Mouse (Mus musculus) thymus, postnatal 10 days (tissue): ENCODE data around the gene Abcc3.
A peak's percentile ranks its signal among the peaks of the same experiment; 100 is the strongest.

Experiments
- DNase-seq, 2 experiments: peaks; one replicate each; pipeline ENCODE4 v3.0.0; 2021; ENCODE audit warnings: low spot score in 2 of 2

Gene Abcc3

GRCm38 (mm10) chr11:94351094-94351493, 41.7 kb downstream of the Abcc3 start:
- DNase-seq = no peak

DNA sequence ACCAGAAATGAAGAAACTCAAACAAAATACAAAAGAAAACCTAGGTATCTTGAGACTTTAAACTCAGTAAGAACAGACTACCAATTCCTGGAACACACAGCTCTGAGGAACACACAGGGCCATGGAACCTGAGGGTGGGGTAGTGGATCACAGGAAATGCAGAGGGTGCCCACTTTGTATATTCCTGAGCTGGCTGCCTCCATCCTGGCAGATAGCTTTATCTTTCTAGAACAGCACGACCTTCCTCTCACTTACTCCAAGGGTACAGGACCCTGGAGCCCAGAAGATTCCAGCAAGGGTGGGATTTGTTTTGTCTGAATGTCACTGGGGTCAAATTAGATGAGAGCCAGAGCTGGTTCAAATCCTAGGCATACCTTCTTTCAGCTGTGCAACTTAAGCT, 42.5 kb downstream of the Abcc3 start:
- no peak for DNase-seq

- DNase-seq = no peak
These were observed 43.0 kb downstream of the Abcc3 start for GRCm38 (mm10) chr11:94349839-94350238.

DNA sequence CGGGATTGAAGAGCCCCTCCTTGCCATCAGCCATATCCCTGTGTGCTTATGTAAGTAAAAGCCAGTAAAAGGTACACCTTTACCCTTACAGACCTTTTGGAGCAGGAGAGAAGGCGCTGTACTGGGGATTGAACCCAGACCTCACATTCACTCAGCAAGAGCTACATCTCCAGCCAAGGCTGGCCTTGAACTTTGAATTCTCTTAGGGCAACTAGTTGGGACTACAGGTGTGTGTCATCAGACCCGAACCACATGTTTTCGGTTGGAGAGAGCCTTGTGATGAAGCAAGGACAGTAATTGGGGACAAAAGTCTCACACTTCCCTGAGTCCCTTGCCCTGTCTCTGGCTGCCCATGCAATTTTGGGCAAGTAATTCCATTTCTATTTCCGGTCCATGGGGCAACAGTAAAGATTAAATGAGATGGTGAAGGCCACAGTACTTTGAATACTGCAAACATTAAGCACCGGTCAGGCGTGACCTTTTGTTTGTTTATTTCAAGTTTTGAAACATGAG, 45.7 kb downstream of the Abcc3 start:
- DNase-seq = no peak

DNA sequence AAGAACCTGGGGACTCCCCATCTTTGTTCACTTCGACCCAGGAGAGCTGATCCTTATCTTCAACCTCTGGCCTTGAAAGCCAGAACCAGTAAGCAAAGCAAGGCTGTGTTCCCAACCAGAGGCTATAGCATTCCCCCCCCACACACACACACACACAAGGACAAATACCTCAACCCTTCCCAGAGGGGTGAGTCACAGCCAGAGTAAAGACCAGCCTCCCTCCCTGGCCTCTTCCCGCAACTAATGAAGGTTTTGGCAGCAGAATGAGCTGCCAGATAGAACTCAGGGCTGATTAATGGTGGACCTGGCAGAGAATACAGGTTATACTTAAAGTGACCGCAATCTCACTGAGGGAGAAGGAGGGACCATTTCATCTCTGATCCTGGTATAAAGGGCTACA, 46.2 kb downstream of the Abcc3 start:
- DNase-seq = no peak

- DNase-seq = no peak
These were observed 46.9 kb downstream of the Abcc3 start for GRCm38 (mm10) chr11:94345926-94346325.

DNA sequence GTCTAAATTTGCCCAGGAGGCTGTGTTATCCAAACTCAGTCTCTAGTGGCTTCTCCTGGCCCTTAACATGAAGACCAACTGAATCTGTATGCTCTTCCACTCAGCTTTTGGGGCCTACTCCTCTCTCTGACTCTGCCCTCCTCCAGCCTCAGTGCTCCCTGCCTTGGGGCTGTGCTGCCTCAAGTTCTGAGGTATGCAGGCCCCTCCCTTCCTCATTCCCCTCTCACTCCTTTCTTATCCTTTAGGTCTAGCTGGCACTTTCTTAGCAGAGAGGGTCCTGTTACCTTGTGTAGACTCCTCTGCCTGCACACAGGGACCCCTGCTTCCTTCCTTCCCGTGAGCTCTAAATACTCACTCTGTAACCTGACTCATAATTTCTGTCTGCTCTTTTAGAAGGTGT, 48.3 kb downstream of the Abcc3 start:
- DNase-seq = no peak

DNA sequence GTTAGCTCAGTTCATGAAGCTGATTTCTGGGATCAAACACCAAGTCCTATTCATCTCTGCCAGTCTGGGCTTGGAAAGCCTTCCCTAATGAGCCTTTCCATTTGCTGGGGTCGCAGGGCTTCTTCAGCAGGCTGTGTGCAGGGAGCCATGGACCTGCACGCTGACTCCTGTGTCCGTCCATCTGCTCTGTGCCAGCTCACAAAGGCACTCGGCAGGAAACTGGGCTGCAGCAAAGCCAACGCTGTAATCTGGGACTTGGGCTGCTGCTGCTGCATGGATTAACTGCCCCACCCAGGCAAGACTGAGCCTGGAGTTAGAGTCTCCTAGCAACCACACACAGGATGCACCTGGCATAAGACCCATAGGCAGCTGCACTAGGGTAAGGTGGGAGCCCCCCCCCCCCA, 48.8 kb downstream of the Abcc3 start:
- peak; percentile 32 to 48 for DNase-seq

DNA sequence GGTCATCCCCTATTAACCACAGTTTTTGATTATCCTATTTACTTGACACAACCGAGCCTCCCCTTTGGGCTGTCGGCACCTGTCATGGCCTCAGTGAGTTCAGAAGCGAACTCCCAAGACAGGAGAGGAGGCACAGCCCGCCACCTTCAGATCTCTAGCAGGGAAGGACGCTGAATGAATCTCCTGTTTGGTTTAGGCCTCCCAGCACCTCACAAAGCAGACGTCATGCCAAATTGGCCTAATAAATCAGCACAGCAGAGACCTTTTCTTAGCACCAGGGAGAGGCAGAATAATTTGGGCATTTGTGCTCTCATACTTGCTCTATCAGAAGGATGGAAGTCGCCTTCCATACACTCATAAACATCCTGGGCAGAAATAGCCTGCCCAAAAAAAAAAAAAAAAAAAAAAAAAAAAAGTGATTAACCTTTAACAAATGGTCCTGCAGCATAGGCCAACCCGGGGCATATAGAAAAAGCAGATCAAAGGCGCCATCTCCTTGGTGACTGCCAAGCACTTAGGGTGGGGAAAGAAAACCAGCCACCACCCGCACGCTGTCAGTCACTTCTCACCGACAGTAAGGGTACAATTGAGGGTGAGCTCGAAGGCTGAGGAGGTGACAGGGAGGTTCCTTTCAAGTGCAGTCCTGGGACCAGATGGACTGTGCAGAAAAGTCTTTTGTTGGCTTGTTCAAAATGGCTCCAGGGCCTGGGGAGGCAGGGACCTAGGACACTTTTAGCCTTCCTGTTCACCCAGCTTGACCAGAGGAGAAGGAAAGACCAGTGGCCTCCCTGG, 50.5 kb downstream of the Abcc3 start:
- DNase-seq = no peak

DNA sequence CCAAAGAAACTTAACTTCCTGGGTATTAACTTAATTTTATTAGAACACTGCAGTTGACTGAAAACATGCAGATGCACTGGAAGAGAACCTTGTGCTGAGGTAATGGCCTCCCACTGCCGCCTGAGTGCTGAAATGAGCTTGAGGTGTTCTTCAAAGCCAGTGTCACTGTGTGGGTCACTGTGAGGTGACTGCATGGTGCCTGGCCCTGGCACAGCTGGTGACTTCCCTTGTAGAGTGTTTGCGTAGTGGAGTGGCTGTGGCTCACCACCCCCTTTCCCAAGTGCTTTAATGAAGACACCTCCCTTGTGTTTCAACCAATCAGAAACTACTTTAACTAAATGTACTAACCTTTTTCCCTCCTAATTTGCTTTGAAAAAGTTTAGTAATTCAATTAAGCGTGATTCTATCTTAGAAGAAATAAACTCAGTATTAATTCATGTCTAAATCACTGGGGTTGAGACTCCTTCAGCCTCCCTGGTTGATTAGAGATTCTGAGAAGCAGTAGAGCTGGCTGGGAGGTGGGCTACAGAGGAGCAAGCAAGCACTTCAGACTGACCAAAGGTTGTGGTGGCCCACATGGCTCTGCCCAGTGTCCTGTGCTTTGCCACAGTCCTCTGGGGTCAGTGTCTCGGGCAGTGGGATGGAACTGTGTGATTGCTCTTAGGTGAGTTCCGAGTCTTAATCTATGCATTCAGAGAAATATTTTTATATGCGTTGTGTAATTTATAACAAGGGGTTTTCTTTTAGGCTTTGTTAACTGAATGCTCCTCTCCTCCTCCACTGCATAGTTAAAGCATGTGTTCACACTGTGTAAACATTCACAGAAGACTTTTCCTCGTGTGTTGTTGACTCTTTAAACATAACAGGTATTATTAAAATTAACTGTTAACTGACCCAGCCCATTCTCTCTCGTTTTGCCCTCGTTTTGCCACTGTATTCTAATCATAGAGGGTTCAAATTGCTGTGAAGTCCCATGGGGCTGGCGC, 51.6 kb downstream of the Abcc3 start:
- no peak for DNase-seq

- DNase-seq = peak in 1 of 2 experiments; percentile 59
These were observed 52.8 kb downstream of the Abcc3 start for GRCm38 (mm10) chr11:94339732-94340585.

GRCm38 (mm10) chr11:94338347-94338746, 54.5 kb downstream of the Abcc3 start:
- DNase-seq = no peak

DNA sequence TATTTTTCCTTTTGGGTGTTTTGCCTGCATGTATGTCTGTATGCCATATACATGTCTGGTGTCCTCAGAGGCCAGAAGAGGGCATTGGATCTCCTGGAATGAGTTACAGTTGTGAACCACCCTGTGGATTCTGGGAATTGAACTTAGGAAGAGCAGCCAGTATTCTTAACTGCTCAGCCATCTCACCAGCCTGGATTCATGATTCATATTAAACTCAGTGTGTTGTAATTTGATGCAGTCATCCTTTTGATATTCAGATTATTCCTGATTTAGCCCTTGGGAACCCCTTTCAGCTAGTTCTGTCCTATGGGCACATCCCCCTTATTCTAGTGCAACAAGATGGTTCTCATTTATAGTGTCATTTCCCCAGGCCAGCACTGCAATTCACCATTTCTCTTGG, 56.2 kb downstream of the Abcc3 start:
- no peak for DNase-seq

DNA sequence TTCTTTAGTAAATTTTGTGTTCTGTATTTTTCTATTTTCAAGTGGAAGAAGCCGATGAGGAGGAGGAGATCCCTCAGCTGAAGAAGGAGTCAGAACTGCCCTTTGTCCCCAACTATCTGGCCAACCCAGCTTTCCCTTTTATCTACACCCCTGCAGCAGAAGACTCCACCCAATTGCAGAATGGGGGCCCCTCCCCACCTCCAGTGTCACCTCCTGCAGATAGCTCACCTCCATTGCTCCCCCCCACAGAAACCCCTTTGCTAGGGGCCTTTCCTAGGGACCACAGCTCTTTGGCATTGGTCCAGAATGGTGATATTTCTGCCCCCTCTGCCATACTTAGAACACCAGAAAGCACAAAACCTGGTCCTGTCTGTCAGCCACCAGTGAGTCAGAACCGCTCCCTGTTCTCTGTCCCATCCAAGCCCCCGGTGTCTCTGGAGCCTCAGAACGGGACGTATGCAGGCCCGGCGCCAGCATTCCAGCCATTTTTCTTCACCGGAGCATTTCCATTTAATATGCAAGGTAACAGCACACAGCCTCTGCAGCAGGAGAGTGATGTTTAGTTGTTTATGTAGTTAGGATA, 58.3 kb downstream of the Abcc3 start:
- no peak for DNase-seq

DNA sequence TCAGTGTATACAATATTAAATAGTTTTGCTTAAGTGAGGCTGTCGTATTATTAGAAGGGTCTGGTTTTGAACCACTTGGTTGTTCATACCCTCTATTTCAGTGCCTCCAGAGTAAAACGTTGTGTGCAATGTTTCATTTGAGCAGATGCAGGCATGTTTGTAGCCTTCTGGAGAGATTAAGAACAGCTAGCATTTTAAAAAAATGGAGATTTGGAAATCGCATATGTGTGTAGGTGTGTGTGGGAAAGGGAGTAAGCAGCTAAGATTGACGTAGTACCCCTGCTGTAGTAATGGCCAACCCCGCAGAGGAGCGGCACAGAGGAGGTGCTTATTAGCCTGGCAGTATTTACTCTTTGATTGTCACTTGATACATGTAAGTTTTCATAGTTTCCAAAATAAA, 60.1 kb downstream of the Abcc3 start:
- DNase-seq = no peak

DNA sequence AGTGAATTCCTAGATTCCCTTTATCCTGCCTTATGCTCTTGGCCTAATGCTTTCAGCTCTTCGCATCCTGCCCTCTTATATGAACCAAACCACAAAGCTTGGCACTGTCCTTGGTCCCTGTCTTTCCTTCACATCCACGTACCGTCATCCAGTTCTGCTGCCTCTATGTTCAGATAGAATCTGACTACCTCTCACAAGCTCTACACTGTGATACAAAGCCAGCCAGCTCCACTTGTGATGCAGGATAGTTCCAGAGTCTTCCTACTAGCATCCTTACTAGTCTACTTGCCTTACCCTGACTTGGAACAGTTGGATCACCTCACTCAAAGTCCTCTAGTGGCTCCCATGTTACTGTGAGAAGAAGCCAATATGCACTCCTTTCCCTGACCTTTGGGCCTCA, 62.6 kb downstream of the Abcc3 start:
- DNase-seq = no peak

GRCm38 (mm10) chr11:94329270-94329891, 63.4 kb downstream of the Abcc3 start:
- peak in 1 of 2 experiments; percentile 36 for DNase-seq

- no peak for DNase-seq
These were observed 64.2 kb downstream of the Abcc3 start for GRCm38 (mm10) chr11:94328644-94329025.

DNA sequence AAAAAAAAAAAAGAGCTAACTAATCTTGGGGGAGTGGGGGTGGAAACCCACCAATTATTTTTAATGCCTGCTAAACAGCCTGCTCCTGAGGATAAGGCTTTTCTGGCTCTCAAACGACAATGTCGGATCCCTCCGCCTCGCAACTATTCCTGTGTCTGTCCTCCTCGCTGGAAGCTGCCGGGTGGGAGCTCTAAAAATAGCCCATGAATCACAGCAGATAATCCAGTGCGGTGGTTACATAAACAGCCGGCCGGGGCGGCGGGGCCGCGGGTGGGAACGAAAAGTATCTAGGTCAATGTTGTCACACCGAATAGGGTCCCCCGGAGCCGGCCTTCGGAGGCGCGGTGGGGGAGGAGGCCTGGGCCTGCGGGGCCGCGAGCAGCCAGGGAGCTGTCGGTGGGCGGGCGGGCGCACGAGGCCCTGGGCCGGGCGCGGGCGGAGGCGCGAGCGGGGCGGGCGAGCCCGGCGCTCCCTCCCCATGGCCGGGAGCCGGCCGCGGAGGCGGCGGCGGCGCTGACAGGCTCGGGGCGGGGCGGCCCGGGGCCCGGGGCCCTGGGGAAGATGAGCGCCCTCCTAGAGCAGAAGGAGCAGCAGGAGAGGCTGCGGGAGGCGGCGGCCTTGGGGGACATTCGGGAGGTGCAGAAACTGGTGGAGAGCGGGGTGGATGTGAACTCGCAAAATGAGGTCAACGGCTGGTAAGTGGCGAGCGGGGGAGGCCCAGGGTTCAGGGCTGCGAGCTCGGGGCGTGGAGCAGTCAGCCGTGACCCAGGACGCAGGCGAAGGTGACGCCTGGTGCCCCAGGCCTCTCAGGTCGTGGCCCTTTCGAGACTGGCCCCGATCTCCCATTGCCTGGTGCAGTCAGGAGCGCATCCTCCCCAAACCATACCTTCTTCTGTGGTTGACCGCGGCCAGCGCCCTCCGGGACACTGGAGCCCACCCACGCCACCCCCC, 64.8 kb downstream of the Abcc3 start, which contains the start of gene Ankrd40:
Gene Ankrd40 (plus strand): TSS at position 309 of the 951 bp plus-strand sequence.
- DNase-seq = peak; percentile 76 to 84
